Mouse (Mus musculus) embryo, embryonic 11.5 days (tissue): ENCODE results near the gene Tnrc6b.
A peak's percentile ranks its signal among the peaks of the same experiment; 100 is the strongest.

Experiments used
- DNase-seq: peaks from one replicate; pipeline ENCODE4 v3.0.0-alpha.2; 2012; ENCODE audit warnings: low read depth, low spot score

Gene Tnrc6b

DNA sequence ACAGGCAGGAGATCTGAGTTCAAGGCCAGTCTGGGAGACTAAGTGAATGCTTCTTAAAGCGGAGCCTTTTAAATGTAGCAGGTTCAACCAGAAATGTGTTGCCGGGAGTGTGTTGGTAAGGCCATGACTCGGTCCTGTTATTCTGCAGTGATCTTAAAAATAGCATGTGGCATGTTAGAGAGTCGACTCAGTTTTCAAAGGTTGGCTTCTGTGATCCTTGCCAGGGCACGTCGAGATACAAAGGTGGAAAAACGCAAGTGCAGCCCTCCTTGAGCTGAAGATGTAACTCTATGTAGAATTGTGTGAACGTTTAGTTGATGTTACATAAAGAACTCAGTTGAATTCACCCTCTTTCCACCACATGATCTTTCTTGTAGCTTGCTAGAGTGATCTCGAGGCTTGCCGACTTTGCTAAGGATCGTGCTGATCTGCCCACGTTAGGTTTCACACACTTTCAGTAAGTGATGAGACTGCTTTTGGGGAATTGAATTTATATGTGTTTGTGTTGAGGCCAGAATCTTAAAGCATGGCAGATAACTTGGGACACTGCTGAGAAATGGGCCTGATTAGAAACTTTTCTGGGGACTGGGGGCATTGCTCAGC is 244.8 kb downstream of the Tnrc6b start:
- no peak for DNase-seq

- DNase-seq: no peak
Measured at GRCm38 (mm10) chr15:80969371-80969770, 258.3 kb downstream of the Tnrc6b start.

- no peak for DNase-seq
Measured at GRCm38 (mm10) chr15:80974311-80974710, 263.2 kb downstream of the Tnrc6b start.

GRCm38 (mm10) chr15:80975666-80976065 is 264.6 kb downstream of the Tnrc6b start:
- no peak for DNase-seq

DNA sequence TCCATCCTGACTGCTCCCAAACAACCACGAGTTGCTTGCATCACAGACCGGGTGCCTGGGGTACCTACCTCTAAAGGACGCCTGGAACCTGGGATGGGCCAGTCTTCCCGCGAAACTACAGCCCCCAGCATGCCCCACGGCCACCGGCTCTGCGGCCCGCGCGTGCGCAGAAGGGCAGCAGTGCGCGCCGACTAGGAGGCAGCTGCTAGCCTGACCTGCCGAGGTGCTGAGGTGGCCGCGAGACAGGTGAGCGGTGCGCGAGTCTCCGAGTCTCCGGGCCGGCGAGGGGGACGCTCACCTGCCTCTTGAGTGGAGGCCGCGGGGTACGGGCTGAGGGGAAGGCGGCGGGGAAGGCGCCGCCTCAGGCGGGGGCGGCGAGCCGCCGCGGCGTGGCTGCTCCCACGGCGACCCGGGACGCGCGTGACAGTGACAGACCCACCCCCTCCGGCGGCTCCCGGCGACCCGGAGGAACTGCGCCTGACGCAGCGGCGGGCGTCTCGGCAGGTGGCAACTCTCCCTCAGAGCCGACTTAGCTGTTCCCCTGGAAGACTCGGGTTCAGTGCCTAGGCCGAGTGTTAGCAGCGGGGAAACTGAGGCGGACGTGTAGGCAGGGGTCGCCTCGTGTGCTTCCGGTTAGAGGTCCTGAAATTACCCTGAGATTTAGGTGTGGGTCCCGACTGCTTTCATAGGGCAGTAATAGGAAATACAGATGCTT is 266.7 kb downstream of the Tnrc6b start, which contains the start of gene Sgsm3:
Gene Sgsm3 (plus strand): TSS at position 146 of the 715 bp plus-strand sequence.
- peak; percentile 77 for DNase-seq

GRCm38 (mm10) chr15:80979611-80980010 is 268.5 kb downstream of the Tnrc6b start:
- DNase-seq: no peak

DNA sequence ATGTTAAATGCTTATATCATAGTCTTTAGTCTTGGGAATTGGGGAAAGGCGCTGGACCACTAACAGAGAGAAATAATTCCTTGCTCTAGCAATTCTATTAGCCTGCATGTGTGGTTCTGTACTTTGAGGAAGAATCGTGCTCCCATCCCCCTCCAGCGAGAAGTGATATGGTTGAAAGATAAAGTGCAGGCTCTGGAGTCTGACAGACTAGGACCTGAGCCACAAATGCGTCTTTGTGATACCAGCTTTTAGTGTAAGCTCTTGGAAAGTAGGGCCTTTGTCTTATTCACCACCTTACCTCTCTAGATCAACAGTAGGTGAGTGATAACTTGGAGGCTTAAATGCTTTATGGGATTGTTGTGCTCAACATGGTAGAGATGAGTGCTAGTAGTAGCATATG is 270.1 kb downstream of the Tnrc6b start:
- DNase-seq: no peak

- no peak for DNase-seq
Measured at GRCm38 (mm10) chr15:80983264-80983663, 272.2 kb downstream of the Tnrc6b start.

GRCm38 (mm10) chr15:80988331-80988730 is 277.2 kb downstream of the Tnrc6b start:
- DNase-seq: no peak

DNA sequence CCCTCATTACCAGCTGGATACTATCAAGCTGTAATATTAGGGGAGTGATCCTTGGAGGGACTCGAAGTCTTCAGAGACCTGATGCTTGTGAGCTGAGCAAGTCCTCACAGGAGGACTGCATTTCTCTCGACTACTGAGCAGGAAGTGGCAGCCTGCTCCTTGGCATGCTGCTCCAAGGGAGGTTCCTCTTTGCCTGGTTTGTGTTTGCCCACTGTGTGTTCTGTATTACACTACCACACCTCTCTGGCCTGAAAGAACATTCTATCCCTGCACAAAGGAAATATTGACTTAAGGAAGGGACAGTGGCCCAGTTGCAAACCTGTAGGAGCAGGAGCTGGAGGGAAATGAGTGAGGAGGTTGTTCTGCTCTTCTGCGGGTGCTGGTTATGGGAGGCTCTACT is 278.6 kb downstream of the Tnrc6b start:
- DNase-seq: no peak
